Mouse (Mus musculus) heart, adult 9 months (tissue): Measurements from ENCODE around the gene Pnkd.
A peak's percentile ranks its signal among the peaks of the same experiment; 100 is the strongest.

Experiments
- DNase-seq, 2 experiments: peaks; one replicate each; pipeline ENCODE4 v3.0.0; 2022; ENCODE audit warnings: low spot score in 2 of 2

Gene Pnkd

GRCm38 (mm10) chr1:74359952-74360517, 75.3 kb downstream of the Pnkd start:
- no peak for DNase-seq

GRCm38 (mm10) chr1:74361812-74362211, 77.1 kb downstream of the Pnkd start, which contains the start of gene Catip:
Gene Catip, plus strand, starts transcription at chr1:74362108.
- peak; percentile 76 to 85 for DNase-seq

- DNase-seq = no peak
Observed at GRCm38 (mm10) chr1:74362325-74363229, 77.8 kb downstream of the Pnkd start.

DNA sequence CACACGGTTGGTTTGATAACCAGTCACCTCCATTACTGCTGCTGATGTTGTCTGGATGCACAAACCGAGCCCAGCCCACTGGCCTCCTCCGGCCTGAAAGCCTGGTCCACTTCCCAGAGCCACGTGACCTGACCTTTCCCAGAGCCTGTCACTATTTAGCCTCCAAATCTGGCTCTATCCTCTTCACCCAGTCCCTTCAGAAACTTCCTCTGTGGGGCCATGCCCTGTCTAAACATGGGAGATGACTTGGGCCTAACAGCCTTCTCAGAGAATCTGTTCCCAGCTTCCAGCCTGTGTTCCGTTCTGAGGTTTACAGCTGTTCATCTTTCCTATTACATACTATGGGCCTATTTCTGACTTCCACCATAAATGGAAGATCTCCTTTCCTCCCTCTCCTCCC, 78.7 kb downstream of the Pnkd start:
- DNase-seq = peak; percentile 52 to 67

DNA sequence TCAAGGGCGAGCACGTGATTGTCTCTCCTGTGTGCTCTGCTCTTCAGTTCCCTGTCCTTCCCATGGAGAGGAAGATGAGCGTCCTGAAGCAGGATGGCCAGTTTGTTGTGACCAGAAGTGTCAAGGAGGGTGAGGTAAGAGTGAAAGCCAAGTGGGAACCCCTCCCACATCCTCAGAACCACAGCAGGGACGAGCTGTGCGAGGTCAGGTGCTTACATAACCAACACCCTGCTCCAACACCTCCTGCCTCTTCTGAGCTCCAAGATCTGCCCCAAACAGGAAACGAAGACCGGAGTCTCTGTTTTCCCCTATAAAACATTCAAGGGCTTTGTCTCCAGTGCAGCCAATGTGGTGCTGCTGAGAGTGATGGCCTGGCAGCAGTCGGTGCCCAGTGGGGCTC, 79.5 kb downstream of the Pnkd start:
- no peak for DNase-seq

DNA sequence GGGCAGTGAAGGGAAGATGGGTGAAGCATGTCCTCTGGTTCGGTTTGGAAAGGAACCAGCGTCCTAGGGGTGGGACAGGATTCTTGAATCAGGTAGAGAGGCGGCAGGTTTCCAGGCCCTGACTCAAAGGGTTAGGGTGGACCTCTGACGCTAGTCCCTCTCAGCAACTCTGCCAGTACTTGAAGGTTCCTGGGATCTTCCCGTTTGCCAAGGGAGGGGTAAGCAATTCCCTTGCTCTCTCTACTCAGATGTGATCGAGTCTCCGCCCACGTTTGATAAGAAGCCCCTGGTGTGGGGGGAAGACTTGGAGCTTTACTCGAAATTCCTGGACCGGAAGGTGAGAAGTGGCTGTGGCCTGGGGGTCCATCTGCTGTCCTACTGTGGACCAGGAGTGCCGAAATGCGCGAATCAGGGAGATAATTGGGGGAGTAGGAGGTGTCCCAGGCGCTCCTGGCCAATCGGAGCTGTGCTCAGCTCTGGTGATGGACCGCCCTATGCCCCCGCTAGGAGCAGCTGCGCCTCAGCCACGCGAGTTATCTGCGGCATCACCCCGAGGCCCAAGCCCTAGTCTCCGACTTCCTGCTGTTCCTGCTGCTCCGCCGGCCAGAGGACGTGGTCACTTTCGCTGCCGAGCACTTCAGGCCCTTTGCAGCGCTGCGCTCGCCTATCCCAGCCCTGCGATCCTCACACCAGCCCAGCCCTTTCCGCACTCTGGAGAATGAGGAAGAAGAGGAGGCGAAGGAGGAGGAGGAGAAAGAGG, 83.3 kb downstream of the Pnkd start:
- DNase-seq = peak; percentile 78 to 86

DNA sequence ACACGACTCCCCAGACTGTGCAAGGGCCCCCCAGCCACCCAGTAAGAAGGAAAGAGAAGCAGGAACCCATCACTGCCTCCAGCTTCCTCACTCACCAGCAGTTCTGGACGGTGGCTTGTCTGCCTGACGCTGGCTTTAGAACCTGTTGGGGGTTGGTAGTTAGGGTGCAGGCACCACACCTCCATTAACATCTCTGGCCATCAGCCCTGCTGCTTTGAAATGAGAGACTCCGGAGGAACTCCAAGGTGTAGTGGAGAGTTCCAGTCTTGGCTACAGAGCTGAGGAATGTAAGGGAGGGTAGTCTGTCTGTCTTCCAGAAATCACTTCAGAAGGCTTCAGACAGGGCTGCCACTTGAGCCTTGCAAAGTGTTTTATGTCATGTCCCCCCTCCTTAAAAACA, 85.3 kb downstream of the Pnkd start:
- no peak for DNase-seq

DNA sequence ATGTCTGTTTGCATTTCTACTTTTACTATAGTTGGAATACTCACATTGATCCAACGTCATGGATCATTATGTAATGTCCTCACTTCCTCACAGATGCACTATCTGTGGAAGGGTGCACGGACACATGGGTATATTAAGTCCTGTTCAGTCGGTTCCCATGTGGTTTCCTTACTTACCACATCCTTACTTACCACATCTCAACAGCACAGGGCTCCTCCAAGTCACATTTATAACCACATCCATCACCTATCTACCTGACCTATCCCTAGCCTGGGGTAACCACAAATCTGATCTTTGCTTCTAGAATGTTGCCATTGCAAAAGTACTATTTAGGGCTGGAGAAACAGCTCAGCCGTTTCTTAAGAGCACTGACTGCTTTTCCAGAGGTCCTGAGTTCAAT, 88.6 kb downstream of the Pnkd start:
- DNase-seq = no peak

- DNase-seq = no peak
Observed at GRCm38 (mm10) chr1:74374980-74375379, 90.2 kb downstream of the Pnkd start, which contains the start of gene Slc11a1. Gene Slc11a1, plus strand, starts transcription at chr1:74375195.

GRCm38 (mm10) chr1:74375561-74375960, 90.8 kb downstream of the Pnkd start:
- no peak for DNase-seq

- DNase-seq = peak; percentile 68 to 77
Observed at GRCm38 (mm10) chr1:74376396-74376795, 91.7 kb downstream of the Pnkd start.

DNA sequence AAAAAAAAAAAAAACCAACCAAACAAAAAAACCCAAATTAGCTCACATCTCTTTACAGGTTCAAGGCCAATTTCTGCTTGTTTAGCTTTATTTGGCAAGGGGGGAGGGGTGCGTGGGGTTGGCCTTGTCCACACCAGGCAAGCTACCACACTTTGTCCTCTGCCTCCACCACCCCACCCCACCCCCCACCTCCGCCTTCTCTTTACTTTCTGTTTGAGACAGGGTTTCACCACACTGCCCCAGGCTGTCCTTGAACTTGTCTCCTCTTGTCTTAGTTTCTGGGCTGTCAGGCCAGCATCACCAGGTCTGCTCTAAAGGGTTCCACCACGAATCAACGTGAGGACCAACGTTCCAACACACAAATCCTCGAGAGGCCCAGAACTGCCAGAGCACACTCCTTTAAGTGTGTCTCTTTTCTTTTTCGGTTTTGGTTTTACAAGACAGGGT, 94.4 kb downstream of the Pnkd start:
- no peak for DNase-seq

- no peak for DNase-seq
Observed at GRCm38 (mm10) chr1:74380484-74380883, 95.8 kb downstream of the Pnkd start.

GRCm38 (mm10) chr1:74381588-74382021, 96.9 kb downstream of the Pnkd start:
- no peak for DNase-seq

- no peak for DNase-seq
Observed at GRCm38 (mm10) chr1:74383385-74383784, 98.7 kb downstream of the Pnkd start.

GRCm38 (mm10) chr1:74384525-74384924, 99.8 kb downstream of the Pnkd start:
- no peak for DNase-seq

GRCm38 (mm10) chr1:74385064-74385463, 100.3 kb downstream of the Pnkd start:
- DNase-seq = no peak

- DNase-seq = no peak
Observed at GRCm38 (mm10) chr1:74385531-74385930, 100.8 kb downstream of the Pnkd start.

DNA sequence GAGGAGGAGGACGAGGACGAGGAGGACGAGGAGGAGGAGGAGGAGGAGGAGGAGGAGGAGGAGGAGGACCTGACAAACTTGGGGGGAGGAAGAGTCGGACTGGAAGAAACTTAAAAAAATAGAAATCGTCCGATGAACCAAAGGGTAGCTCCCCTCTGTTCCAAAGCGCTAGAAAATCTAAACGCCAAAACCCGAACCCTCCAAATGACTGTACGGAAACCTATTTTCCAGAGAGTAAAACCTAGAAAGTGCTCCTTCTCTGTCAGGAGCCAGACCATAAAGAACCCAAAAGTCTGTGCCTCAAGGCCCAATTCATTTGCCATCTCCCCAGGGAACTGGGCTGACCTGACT, 101.6 kb downstream of the Pnkd start:
- DNase-seq = no peak

- DNase-seq = peak; percentile 97
Observed at GRCm38 (mm10) chr1:74386714-74387385, 102.1 kb downstream of the Pnkd start.

DNA sequence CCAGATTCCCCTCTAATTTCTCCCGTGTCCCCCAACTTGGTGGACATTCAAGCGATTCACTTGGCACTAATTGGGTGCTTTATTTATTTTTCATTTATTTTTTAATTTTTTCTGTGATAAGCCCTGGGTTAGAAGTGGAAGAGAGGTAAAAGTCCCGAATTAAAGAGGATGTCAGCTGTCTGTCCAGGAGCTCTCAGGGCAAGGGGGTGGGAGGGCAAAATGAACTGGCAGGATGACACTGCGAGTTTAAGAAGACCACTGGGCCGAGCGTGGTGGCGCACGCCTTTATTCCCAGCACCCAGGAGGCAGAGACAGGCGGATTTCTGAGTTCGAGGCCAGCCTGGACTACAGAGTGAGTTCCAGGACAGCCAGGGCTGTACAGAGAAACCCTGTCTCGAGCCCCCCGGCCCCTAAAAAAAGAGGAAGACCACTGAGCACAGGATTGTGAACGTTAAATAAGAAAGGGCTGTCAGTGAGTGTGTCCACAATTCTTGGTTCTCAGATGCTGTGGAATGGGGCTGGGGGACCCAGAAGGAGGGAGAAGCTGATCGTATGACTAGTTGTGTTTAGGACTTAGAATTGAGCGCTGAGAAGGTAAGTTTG, 102.8 kb downstream of the Pnkd start:
- no peak for DNase-seq
